Mouse (Mus musculus): ENCODE results near the gene Hhat.

The Hhat gene

DNA sequence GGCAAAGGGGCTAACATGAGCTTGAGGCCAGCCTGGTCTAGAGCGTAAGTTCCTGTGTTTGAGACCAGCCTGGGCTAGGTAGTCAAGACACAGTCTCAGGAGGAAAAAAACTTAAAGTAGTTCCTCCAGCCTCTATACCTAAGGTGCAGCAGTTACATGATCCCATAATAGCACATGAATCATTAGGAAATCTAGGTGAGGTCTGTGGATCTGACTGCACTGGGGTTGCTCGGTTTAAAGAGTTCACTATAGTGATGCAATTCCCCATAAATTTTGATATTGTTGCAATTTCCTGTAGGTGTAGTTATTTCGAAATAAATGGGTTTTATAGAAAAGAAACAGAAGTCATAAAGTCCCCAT lies 26.2 kb downstream of the Hhat start:
- no peak for DNase-seq (ENCODE audit: low spot score)

DNA sequence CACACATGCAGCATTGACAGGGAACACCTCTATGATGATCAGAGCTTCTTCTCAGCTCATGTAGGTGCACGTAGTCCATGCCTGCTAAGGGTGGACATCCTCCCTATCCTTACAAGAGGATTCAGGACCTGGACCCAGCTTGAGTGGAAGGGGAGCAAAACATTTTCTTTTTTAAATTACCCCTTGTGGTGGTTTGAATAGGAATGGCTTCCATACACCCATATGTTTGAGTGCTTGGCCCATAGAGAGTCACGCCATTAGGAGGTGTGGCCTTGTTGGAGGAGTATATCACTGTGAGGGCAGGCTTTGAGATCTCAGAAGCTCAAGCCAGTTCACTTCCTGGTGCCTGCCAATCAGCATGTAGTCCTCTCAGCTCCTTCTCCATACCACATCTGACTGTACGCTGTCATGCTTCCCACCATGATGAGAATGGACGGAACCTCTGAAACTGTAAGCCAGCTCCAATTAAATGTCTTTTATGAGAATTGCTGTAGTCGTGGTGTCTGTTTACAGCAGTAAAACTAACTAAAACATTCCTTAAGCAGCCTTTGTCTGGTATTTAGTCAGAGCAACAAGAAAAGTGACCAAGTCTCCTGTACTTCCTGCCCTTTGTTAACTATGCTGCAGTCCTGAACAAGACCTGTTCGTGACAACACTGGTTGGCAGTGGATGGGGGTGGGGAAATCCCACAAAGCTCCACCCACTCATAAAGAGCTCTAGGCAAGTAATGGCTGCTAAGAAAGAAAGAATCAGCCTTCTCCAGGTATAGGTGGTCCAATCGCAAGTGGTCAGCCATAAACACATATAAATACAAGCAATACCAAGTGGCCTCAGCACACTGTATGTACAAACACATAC lies 28.4 kb downstream of the Hhat start:
- no peak for DNase-seq (ENCODE audit: low spot score)

DNA sequence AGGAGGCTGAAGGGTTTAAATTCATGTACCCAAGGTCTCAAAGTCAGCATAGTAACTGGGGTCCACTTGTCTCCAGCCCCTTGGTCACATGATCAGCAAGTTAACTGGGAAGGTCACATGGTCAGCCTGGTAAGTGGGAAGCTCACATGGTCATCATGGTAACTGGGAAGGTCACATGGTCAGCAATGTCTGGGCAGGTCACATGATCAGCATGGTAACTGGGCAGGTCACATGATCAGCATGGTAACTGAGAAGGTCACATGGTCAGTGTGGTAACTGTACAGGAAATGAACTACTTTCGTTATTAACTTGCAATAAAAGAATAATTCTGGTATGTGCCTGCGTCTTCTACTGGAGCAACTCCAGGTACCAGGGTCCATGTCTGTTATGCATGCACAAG lies 29.1 kb downstream of the Hhat start:
- no peak for DNase-seq (ENCODE audit: low spot score)

DNA sequence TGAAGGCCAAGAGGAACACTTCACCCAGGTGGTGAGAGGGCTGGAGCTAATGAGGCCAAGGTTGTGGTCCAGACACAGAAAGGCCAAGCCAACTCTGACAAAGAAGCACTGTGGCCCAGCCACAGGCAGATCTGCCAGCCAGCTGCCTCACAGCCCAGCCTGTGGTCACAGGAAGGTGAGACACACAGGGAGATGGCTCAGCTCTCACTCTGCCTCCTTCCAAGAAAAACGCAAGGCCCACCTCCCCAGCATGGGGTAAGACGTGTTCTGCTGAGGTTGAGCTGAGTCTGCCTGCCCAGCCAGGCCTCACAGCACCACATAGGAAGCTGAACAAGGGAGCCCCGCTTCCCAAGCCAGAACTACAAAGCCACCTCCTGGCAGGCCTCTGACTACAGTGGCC lies 34.5 kb downstream of the Hhat start:
- DNase-seq (ENCODE audit: low spot score), result no peak

DNA sequence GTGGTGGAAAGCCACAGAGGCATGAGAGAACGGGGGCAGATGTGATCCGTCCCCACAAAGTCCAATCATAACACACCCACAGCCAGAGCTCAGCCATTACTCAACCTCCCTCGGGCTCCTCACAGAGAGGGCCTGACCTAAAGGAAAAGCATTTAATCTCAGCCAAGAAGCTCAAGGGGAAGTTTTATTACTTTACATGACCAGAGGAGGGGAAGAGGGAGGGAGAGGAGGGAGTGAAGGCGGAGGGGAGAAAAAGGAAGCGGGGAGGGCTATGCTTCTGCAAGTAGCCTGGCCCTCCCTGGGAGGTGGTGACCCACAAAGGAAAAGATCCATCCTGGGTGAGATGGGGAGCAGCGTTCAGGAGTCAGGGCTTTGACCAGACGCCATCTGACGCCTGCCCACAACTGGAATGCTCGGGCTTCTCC lies 35.0 kb downstream of the Hhat start:
- no peak for DNase-seq (ENCODE audit: low spot score)

DNA sequence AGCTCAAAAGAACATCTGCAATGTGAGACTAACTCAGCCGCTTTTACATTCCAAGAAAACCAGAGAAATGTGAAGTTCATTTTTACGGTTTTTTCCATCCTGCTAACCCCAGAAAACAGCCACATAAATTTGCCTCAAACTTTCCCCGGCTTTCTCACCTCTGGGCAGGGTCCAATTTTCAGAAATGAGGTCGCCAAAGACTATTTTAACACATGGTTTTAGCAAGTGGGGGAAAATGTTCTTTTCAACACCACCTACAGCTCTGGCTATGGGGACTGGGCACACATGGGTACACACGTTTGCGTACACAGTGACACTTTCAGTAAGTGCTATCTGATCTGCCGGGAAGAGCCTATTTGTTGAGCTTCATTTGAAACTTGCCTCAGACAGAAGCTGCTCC lies 40.5 kb downstream of the Hhat start:
- DNase-seq (ENCODE audit: low spot score), result no peak

DNA sequence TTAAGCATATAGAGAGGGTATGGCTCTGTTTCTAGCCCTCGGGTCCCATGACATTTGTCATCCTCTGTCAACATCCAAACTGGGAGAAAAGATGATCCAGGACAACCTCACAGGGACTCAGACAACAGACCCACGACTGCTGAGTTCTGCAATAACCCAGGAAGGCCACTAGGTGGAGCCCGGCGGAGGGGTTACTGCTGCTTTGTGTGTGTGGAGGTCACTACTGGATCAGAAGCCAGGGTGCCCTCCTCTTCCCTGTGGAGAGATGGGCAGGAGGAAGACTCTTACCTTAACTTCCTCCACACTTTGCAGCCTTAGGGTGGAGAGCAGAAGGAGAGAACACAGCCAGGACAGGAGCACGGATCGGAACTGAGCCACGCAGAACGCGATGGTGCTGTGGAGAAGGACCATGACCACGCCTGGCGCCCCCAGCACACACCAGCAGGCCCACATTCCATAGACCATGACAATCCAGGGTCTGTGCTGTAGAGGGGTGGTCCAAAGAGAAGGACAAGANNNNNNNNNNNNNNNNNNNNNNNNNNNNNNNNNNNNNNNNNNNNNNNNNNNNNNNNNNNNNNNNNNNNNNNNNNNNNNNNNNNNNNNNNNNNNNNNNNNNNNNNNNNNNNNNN lies 43.9 kb downstream of the Hhat start:
- DNase-seq (ENCODE audit: low spot score), result peak; percentile 83

DNA sequence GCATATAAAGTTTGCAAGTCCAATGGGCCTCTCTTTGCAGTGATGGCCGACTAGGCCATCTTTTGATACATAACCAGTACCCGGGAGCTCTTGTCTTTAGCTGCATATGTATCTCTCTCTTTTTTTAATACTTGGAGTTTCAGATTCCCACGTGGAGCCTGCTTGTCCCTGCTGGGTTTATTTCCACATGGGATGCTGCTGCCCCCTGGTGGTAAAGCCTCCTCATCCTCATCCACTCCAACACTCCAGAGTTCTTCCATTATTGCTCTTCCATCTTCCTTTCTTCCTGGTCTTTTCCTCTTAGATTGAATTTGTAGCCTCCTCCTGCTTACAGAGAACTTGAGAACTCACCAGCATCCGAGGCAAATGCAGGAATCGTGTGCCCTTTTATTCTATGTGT lies 48.9 kb downstream of the Hhat start:
- peak; percentile 83 for DNase-seq (ENCODE audit: low spot score)

DNA sequence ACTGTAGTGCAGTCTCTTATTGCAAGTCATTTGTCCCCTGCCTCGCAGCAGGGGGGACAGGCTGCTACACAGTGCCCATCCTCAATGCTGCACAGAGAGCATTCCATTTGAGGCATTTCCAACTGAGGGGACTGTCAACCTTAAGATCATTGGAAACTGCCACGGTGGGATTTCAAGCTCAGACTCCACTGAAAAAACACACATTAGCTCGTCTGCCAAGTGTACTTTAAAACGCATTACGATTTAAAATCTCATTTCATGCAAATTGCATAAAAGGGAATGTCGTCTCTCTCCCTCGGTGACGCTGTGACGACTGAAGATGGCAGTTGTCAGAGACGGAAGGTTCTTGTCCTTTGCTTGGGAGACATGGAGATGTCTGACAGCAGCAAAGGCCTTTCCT lies 50.9 kb downstream of the Hhat start:
- DNase-seq (ENCODE audit: low spot score), result no peak

DNA sequence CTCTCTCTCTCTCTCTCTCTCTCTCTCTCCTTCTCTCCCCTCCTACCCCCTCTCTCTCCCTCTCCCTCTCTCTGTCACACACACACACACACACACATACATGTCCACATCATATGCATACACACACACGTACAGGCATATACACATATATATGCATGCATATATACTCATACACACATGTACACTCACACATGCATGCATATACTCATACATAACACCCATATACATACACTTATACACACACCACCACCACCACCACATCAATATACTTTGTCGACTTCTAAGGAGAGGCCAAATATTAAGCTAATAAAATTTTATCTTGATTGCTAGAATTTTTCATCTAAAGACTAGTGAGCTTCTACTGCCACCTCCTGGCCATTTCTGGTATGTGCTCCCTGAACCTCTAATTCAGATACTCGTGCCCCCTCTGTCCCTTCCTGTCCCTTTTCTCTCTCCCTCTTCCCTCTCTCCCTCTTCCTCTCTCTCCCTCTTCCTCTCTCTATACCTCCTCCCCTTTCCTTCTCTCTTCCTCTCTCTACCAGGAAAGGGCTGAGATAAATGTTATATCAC lies 59.2 kb downstream of the Hhat start:
- peak; percentile 82 for DNase-seq (ENCODE audit: low spot score)

DNA sequence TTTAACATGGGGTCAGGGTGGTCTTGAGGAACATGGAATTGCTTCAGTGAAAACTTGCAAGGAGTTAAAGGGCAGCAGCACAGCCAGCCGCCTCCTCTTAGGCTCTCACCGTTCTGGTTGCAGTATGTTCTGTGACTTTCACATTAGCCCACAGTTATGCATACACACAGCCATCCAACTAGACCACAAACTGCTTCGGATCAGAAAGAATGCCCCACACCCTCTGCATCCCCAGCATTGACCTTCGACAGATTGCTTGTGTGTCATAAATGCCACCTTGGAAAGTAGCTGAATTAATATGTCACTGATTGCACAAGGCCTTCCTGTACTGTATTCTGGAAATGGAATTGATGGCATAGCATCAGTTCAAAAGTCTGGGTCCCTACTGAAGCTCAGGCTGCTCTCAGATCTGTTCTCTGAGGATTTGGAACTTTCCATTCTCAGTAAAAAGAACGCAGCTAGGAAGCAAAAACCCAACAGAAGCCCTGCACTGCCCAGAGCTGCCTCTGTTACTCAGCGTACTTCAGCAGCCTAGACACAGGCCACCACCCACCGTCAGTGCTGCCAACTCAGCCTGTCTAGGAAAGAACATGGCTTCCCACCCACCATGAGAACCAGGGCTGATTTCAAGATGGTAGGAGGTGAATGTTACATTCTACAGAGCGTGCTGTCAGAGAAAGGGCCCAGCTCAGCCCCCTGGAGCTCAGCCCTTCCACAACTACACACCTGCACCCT lies 70.5 kb downstream of the Hhat start:
- no peak for DNase-seq (ENCODE audit: low spot score)

DNA sequence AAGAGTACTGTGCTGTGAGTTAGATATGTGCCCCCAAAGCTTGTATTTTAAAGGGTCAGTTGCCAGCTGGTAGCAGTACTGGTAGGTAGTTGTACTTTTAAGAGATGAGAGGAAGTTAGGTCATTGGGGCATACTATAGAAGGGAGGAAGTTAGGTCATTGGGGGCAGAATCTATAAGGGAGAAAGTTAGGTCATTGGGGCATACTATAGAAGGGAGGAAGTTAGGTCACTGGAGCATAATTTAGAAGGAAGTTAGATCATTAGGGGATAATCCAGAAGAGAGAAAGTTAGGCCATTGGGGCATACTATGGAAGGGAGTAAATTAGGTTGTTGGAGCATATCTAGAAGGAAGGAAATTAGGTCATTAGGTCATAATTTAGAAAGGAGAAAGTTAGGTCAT lies 71.9 kb downstream of the Hhat start:
- DNase-seq (ENCODE audit: low spot score), result no peak

DNA sequence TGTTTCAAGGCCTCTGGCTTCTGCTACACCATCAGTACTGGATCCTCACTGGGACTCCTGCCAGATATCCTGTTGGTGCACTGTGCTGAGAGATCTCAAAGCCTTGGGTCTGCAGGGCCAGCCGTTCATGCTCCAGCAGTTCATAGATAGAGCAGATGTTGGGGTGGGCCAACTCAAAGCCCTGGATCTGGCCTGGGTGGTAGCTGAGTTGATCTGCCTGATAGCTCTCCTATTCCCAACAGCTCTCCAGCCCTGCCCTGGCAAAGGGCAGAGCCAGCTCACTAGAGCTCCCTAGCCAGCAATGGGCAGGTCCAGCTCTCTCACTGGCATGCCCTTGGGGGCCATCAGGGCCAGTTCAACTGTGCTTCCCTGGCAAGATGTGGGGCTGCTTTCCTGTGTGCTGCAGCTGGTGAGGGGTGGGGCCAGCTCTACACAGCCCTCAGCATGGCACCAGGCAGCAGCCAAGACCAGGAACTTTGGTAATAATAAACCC lies 74.6 kb downstream of the Hhat start:
- no peak for DNase-seq (ENCODE audit: low spot score)

DNA sequence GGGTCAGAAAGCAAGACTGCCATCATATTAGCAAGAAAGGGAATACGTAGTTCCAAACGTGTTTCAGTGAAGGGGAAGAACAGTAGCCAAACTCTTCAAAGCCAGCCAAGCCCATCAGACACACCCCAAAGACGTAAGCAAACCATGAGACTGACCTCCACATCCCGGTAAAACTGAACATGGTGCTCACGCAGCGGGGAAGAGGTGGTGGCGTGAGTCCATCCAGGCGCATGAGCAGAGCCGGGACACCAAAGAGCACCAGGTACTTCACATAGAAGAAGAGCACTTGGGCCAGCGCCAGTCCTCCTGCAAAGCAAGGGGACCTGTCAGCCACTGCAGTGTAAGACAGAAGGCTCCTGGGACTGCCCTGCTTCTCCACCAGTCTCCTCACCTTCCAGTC lies 77.4 kb downstream of the Hhat start:
- no peak for DNase-seq (ENCODE audit: low spot score)

DNA sequence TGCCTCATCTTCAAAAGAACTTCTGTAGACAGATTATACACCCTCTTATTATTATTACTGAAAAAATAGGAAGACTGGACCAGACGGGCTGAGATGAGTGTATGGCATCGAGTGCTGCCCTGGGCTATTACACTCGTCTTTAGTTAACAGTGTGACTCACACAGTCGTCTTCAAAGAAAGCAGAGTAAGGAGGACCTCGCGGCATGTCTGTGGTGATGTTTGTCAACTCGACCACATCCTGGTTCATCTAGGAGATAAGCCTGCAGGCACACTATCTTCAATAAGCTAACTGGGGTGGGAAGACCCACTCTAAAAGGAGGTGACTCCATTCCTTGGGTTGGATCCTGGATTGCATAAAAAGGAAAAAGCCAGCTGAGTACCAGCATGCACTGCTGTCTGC lies 78.0 kb downstream of the Hhat start:
- DNase-seq (ENCODE audit: low spot score), result no peak

DNA sequence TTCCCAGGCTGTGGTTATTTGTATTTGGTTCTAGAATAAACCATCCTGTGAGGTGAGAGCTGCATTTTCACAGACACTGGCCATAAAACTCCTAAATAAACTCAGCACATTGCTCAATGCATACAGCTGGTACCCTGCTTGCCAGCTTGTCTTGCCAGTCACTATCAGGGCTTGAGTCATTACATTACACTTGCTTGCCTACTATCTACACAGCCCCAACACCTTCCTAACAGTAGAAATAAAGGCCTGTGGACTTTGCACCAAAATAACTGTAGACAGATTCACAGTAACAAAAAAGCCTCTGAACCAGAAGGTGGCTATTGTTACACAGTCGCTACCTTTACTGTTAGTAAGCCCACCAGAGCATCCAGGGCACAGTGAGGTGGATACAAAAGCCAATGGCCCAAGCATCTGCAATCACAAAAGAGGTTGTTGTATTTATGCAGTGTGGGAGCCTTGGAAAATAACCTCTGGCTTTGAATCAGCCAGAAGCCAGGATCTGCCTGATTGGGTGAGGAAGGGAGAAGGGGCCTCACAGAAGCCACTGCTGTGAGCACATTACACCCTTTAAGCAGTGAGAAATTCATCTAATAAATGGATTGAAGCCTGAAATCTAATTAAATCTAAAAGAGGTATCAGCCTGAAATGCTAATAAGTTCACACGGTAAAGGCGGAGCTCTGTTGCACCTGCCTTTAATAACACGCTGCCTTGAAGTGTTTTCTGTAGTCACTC lies 88.6 kb downstream of the Hhat start:
- no peak for DNase-seq (ENCODE audit: low spot score)

DNA sequence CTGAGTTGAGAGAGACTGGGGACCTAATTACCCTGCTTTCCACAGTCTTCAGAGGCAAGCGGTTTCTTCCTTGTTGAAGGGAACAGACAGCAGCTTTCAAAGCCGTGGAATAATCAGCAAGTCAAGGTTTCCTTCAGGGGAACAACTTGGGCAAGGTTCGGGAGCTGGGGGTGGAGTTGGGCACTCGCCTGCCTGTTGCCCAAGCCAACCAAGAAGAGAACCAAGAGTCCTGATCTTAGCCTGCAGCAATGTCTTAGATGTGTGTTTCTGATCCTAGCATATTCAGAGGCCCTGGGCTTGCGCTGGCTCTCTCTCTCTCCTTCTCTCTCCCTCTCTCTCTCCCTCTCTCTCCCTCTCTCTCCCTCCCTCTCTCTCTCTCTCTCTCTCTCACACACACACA lies 93.8 kb downstream of the Hhat start:
- DNase-seq (ENCODE audit: low spot score), result no peak

DNA sequence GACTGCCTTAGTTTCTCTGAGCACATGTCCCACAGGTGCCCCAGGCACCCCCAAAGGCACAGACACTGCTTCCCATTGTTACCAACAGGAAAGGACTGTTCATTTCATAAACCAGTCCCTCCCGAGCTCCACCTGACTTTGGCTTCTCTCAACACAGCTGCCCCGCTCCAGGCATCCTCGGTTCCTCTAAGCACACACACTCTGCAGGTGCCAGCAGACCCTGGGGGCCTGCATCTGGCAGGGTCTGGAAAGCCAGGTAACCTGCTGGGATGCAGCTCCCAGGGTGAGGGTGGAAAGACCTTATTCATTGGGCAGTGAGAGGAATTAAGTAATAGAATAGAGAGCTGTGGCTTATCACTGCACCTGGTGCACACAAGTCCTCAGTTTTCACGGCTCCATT lies 107.4 kb downstream of the Hhat start:
- no peak for DNase-seq (ENCODE audit: low spot score)

DNA sequence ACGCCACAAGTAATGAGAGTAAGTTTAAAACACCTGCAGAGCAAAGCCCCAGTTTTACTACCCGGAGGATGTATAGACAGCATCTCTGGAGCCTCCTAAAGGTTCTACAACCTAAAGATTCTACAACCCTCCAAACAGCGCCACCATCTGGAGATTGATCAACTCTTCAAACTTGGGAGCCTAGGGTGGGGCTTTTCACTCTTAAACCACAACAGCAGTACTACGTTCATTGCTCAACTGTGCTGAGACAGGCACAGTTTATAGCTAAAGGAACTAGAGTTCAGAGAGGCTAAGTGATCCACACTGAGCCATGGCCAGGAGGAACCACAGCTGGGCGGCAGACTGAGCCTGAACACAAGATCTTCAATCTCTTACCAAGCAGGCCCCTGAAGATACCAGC lies 107.9 kb downstream of the Hhat start:
- no peak for DNase-seq (ENCODE audit: low spot score)

DNA sequence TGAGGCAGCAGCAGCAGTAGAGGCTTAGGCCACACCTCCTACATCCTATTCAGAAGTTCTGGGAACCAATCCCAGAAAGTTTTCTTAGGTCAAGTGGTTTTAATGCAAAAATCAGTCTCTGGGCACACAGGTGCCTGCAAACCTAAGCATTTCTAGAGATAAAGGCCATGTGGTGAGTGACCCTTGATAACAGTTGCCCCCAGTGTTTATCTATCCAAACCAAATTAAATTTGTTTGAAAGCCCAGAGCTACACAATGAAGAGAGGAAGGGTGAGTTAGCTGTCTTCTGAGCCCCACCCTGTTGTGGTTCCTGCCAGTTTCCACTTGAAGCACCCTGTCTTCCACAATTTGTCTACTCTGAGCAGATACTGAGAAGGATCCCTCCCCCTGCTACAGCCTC lies 109.4 kb downstream of the Hhat start:
- DNase-seq (ENCODE audit: low spot score), result no peak

DNA sequence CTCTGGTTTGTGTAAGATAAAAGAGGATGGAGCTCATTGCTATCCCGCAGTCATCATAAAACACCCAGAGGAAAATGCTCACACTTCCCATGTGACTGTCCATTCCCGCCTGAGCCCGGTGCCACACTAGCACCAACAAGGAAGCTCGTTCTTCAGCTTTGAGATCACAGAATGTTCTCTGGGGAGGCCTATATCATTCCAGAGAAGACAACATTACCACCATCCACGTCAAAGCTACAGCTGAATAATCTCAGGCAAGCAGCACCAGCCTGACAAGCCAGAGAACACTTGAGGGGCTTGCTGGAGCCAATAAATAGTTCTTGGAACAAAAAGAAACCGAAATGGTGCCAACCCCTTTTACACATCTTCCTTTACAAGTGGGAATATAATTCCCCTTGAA lies 113.6 kb downstream of the Hhat start:
- DNase-seq (ENCODE audit: low spot score), result no peak

DNA sequence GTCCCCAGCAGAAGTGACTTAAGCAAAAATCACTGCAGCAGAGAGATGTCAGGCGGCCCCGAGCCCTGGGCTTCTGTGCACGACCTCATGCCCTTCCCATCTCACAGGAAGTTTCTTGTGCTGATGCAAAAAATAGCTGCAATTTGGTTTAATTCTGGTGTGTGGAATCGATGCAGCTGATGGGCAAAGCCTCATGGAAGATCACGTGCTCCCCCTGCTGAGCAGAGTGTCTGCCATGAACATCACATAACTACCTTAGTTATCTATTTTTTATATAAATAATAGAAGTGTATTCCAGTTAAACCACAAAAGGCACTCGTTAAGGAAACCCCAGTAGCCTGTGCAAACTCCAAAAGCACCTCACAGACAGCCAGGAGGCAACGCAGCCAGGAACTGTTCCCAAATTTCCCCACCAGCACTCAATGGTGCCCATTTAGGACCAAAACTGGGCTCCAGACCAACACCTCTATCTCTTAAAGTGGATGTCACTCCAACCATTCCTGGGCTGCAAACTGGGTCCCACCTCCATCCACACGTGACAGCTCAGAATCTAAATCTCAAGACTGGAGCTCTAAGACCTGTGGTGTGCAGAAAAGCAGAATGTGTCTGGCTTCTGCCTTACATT lies 118.9 kb downstream of the Hhat start:
- no peak for DNase-seq (ENCODE audit: low spot score)
